Comparison of ENCODE assay signal across 8 mouse cellular contexts in the genomic region with DNA sequence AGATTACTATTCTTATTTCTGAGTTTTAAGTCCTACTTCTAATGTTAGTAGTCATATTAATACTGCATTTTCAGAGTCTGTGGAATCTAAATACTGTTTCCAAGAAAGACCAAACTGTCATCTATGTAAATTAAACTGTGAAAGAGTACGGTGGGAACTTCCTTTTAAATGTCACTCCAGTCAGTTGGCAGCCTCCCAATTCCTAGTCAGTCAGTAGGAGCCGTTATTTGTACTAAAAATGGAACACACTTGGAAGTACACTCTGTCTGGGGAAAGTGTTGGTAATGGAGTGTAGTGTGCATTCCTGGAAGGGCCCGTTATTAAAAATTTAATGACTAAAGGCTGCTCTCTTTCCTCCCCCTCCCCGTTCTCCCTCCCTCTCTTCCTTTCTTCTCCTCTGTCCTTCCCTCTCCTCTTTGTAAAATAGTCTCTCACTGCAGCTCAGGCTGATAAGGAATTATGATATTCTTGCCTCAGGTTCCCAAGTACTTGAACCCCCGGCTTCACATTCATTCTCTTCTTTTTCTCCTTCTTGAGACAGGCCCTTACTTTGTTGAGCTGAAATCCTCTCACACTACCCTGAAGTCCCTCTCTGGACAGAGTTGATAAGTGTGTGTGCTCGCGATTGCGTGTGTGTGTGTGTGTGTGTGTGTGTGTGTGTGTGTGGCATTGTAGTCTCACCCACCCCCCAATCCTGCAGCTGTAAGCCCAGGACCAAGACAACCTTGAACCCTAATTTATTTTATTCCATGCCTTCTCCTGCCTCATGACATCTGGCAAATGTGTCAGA. TPM values are rescaled to one million over a fixed set of nuclear protein-coding genes. Genes with fewer than 3 reads are reported as not detected.
DNase-seq lines count a peak whose midpoint lies in the region; ATAC-seq and TF ChIP-seq lines count a peak whose summit lies in the region.

No protein-coding gene starts in this region.

- intact Hi-C loops in gastrocnemius, adult 2 months (cut with DNase I): no loop called here
- intact Hi-C loops in gastrocnemius, postnatal 14 days (cut with DNase I; ENCODE audit: low total_unique reads): no loop called here

- WGBS in heart, embryonic 10.5 days: 41% methylated on average over 8 of the region's 8 CpGs
- 34% methylated on average over 8 of the region's 8 CpGs for WGBS in liver, embryonic 15.5 days (ENCODE audit: insufficient replicate concordance)
- 70% methylated on average over 8 of the region's 8 CpGs for WGBS in neural tube, embryonic 15.5 days

- no peak overlapping the region for H3K9ac ChIP-seq in liver, embryonic 15.5 days
- no peak overlapping the region for H3K9ac ChIP-seq in neural tube, embryonic 15.5 days (replicated peaks)

- H3K4me2 ChIP-seq in liver, embryonic 15.5 days: no peak overlapping the region
- no peak overlapping the region for H3K4me2 ChIP-seq in neural tube, embryonic 15.5 days

- peak; percentile 40; the same call in 1 of the 2 replicates for ATAC-seq in liver, embryonic 15.5 days (ENCODE audit: insufficient read depth)
- ATAC-seq in frontal cortex, adult (ENCODE audit: low TSS enrichment): no peak; the same call in 1 of the 2 replicates
- ATAC-seq in neural tube, embryonic 15.5 days (ENCODE audit: low FRiP score): no peak

- no peak for TF ChIP-seq CTCF in gastrocnemius, adult 2 months (IDR thresholded peaks at IDR 0.05)

- peaks cover 43% of the 10 kb centered on the region for H3K4me1 ChIP-seq in heart, embryonic 10.5 days
- peaks cover 29% of the 10 kb centered on the region for H3K4me1 ChIP-seq in liver, embryonic 15.5 days (replicated peaks)
- no peaks in the 10 kb centered on the region for H3K4me1 ChIP-seq in neural tube, embryonic 15.5 days

- no peaks in the 10 kb centered on the region for H3K9me3 ChIP-seq in heart, embryonic 10.5 days
- no peaks in the 10 kb centered on the region for H3K9me3 ChIP-seq in liver, embryonic 15.5 days (replicated peaks)
- H3K9me3 ChIP-seq in neural tube, embryonic 15.5 days (replicated peaks): no peaks in the 10 kb centered on the region

- H3K4me3 ChIP-seq in gastrocnemius, adult 2 months: no peak overlapping the region
- H3K4me3 ChIP-seq in heart, embryonic 10.5 days: peak overlapping the region; percentile 20; the same call in 1 of the 2 replicates
- no peak overlapping the region for H3K4me3 ChIP-seq in liver, embryonic 15.5 days (replicated peaks)
- no peak overlapping the region for H3K4me3 ChIP-seq in neural tube, embryonic 15.5 days (replicated peaks)

- H3K27ac ChIP-seq in gastrocnemius, adult 2 months: peak overlapping the region; percentile 72
- peak overlapping the region; percentile 85 for H3K27ac ChIP-seq in heart, embryonic 10.5 days
- H3K27ac ChIP-seq in liver, embryonic 15.5 days (replicated peaks): no peak overlapping the region
- no peak overlapping the region for H3K27ac ChIP-seq in neural tube, embryonic 15.5 days (replicated peaks)

- H3K36me3 ChIP-seq in heart, embryonic 10.5 days: no peaks in the 10 kb centered on the region
- no peaks in the 10 kb centered on the region for H3K36me3 ChIP-seq in liver, embryonic 15.5 days (replicated peaks)
- H3K36me3 ChIP-seq in neural tube, embryonic 15.5 days: no peaks in the 10 kb centered on the region

- H3K27me3 ChIP-seq in heart, embryonic 10.5 days (ENCODE audit: insufficient read depth, poor library complexity, severe bottlenecking): no peaks in the 10 kb centered on the region
- no peaks in the 10 kb centered on the region for H3K27me3 ChIP-seq in liver, embryonic 15.5 days
- no peaks in the 10 kb centered on the region for H3K27me3 ChIP-seq in neural tube, embryonic 15.5 days (replicated peaks)

- DNase-seq in gastrocnemius, adult 2 months: peak; percentile 50
- DNase-seq in gastrocnemius, postnatal 14 days: no peak
- DNase-seq in MEL-GATA-1-ER (ENCODE audit: extremely low read depth, low read depth): peak; percentile 97
- no peak for DNase-seq in heart, embryonic 10.5 days (ENCODE audit: low spot score)
- DNase-seq in natural killer cell, adult 2 months (ENCODE audit: low spot score in 2 of 2): no peak

RNA-seq across cellular contexts. Expression of gene Anp32e, which starts 28.5 kb away (rescaled TPM):
- 10 to 100 TPM; 76.4 to 89.9 TPM for total RNA-seq in gastrocnemius, adult 2 months (2021)
- 10 to 100 TPM; 74.2 to 78.4 TPM for total RNA-seq in gastrocnemius, postnatal 14 days (2021)
- 209 and 212 TPM in 2 replicates for polyA plus RNA-seq in heart, embryonic 10.5 days (2016; fragmentation: Nextera tagmentation; extraction: Ambion mirVana)
- 117 and 129 TPM in 2 replicates for polyA plus RNA-seq in liver, embryonic 15.5 days (2015; fragmentation: Nextera tagmentation; extraction: Ambion mirVana)
- polyA plus RNA-seq in neural tube, embryonic 15.5 days (2015; fragmentation: Nextera tagmentation; extraction: Ambion mirVana): 99.6 and 157 TPM in 2 replicates

RNA-seq across cellular contexts. Expression of gene Plekho1, which starts 38.2 kb away (rescaled TPM):
- 10 to 100 TPM; 14.2 to 19.3 TPM for total RNA-seq in gastrocnemius, adult 2 months (2021)
- total RNA-seq in gastrocnemius, postnatal 14 days (2021): 10 to 100 TPM; 30.0 to 50.8 TPM
- polyA plus RNA-seq in heart, embryonic 10.5 days (2016; fragmentation: Nextera tagmentation; extraction: Ambion mirVana): 75.1 and 88.2 TPM in 2 replicates
- polyA plus RNA-seq in liver, embryonic 15.5 days (2015; fragmentation: Nextera tagmentation; extraction: Ambion mirVana): 5.9 and 6.6 TPM in 2 replicates
- 46.7 and 48.6 TPM in 2 replicates for polyA plus RNA-seq in neural tube, embryonic 15.5 days (2015; fragmentation: Nextera tagmentation; extraction: Ambion mirVana)

RNA-seq across cellular contexts. Expression of gene Car14, which starts 53.1 kb away (rescaled TPM):
- 100 to 1,000 TPM in 1 of 2 experiments, 10 to 100 TPM in 1; 81.2 to 115 TPM for total RNA-seq in gastrocnemius, adult 2 months (2021)
- 10 to 100 TPM; 39.2 to 64.9 TPM for total RNA-seq in gastrocnemius, postnatal 14 days (2021)
- 47.2 and 68.0 TPM in 2 replicates for polyA plus RNA-seq in heart, embryonic 10.5 days (2016; fragmentation: Nextera tagmentation; extraction: Ambion mirVana)
- polyA plus RNA-seq in liver, embryonic 15.5 days (2015; fragmentation: Nextera tagmentation; extraction: Ambion mirVana): 11.8 and 15.6 TPM in 2 replicates
- 1.3 and 1.8 TPM in 2 replicates for polyA plus RNA-seq in neural tube, embryonic 15.5 days (2015; fragmentation: Nextera tagmentation; extraction: Ambion mirVana)

Comparison
In these comparisons a context has a peak if more than half of its experiments do, and no peak if none do; other contexts are left out.
1. DNase-seq: peak in gastrocnemius, adult 2 months (single experiment) and MEL-GATA-1-ER (single experiment); none in gastrocnemius, postnatal 14 days (single experiment), heart, embryonic 10.5 days (single experiment) and natural killer cell, adult 2 months (0 of 2).
2. H3K27ac ChIP-seq: peak in gastrocnemius, adult 2 months (single experiment) and heart, embryonic 10.5 days (single experiment); none in liver, embryonic 15.5 days (single experiment) and neural tube, embryonic 15.5 days (single experiment).